Mouse (Mus musculus) adrenal gland, postnatal 4 days (tissue): ENCODE data around the gene Tln2. TPM values are rescaled to one million over a fixed set of nuclear protein-coding genes. Genes with fewer than 3 reads are reported as not detected.
A peak's percentile ranks its signal among the peaks of the same experiment; 100 is the strongest.

Experiments used
- microRNA-seq: library from miRNA; unstranded; fragments of <30 nt; microRNA quantifications from one replicate; pipeline ENCODE4 v1.2.0, GENCODE M21; 2021
- total RNA-seq, 2 experiments: library from RNA; stranded (reverse); gene quantifications; 2 replicates each; pipeline ENCODE4 v1.2.3; 2021

The Tln2 gene
- total RNA-seq, 2 experiments from 2014 or later = 42.4 to 46.0 TPM

Small RNA genes within 50 kb of the gene (microRNA-seq; reads per million reads assigned to microRNA genes)
- gene Mir190a = 56.8 reads per million, percentile 39 among the genes with 10 or more reads in this experiment

Other genes with a start within 250 kb of the Tln2 start
- 1 to 10 TPM; 3.2 to 5.9 TPM for gene C2cd4b, start 199.7 kb upstream of the Tln2 start, total RNA-seq